Mouse (Mus musculus): ENCODE results near the gene Trim47. TPM values are rescaled to one million over a fixed set of nuclear protein-coding genes. Genes with fewer than 3 reads are reported as not detected.

Gene Trim47
- polyA plus RNA-seq, 1 experiment from 2014 or later: 76.1 TPM

DNA sequence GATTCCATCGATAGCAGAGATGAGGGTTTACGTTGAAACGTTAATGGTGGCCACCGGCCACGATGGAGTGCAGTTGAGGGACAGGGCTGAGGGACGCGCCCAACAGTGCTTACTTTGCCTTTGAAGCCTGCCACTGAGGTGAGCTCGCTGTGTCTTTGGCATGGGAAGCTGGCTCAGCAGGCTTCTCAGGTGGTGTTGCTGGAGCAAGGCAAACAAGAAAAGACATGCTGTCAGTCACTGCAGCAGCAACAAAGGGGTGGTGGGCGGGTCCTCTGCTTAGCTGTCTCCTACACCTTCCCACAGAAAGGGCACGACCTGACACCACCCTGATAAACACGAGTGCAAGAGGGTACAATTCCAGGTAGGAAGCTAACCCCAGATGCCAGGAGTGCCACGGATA lies 34.3 kb upstream of the Trim47 start:
- POLR2A ChIA-PET: interaction anchor here (0.8 to 1.7 kb wide), 2 partner anchors 9 to 36 kb away, joined by 3 to 5 read pairs; no protein-coding TSS in a partner anchor
- TF ChIP-seq CTCF (IDR thresholded peaks at IDR 0.05): no peak
- ATAC-seq (no peak), DNase-seq (ENCODE audit: low read depth, low spot score) (no peak)
- in situ Hi-C loops (cut with MboI; ENCODE audit: low pct_unique_long_range_greater_than_20kb): no loop called here
- CTCF ChIA-PET: interaction anchor here (1.7 kb wide), 1 partner anchor 22 kb away, joined by 6 read pairs; the partner anchor contains the start of gene Mrpl38
- no peaks in the 10 kb centered on the region for H3K27me3 ChIP-seq

DNA sequence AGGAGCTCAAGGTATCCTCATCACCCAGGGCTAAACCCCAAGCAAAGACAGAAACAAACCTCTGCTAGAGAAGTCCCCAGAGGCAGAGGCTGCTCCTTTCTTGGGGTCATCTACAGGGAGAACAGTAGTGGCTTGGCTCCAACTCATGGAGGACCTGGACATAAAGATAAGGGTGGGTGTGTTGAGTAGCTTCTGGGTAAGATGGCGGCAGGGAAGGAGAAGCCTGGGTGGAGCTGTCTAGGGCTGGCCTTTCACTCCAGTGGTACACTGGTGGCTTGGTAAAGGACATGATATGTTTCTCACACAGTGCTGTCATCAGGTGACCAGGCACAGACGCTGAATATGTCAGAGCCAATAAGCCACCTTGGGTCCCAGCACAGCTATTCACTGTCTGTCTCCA lies 23.9 kb upstream of the Trim47 start:
- in situ Hi-C loops (cut with MboI; ENCODE audit: low pct_unique_long_range_greater_than_20kb): no loop called here
- CTCF ChIA-PET: interaction anchor here (1.0 kb wide), 1 partner anchor 11 kb away, joined by 3 read pairs; no protein-coding TSS in a partner anchor
- DNase-seq (ENCODE audit: low read depth, low spot score) (no peak), ATAC-seq (no peak)
- no peak for TF ChIP-seq CTCF (IDR thresholded peaks at IDR 0.05)
- POLR2A ChIA-PET: interaction anchor here (0.7 kb wide), 1 partner anchor 17 kb away, joined by 3 read pairs; no protein-coding TSS in a partner anchor
- H3K27me3 ChIP-seq: no peaks in the 10 kb centered on the region

DNA sequence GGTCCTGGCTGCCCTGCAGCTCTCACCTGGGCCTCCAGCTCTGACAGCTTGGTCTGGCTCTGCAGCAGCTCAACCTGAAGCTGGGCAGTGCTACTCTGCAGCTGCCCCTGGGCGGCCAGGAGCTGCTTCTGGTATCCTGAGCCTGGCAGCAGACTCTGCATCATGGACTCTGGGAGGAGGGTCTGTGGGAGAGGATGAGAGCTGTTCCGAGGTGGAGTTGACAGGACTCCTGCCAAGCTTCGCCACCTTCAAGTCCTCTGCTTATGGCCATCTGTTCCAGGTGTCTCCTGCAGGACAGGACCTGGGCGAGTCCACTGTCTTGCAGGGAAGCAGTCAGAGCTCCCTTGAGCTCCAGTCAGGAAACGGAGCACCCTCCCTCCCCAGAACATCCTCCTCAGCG lies 22.3 kb upstream of the Trim47 start:
- no peaks in the 10 kb centered on the region for H3K27me3 ChIP-seq
- CTCF ChIA-PET: interaction anchor here (1.0 to 1.6 kb wide), 3 partner anchors 10 to 13 kb away, joined by 3 to 6 read pairs (median 4); partner anchors contain the start of gene Mrpl38
- POLR2A ChIA-PET: interaction anchor here (2.9 kb wide), 1 partner anchor 18 kb away, joined by 12 read pairs; the partner anchor contains the start of gene Fbf1
- ATAC-seq (no peak), DNase-seq (ENCODE audit: low read depth, low spot score) (no peak)
- in situ Hi-C loops (cut with MboI; ENCODE audit: low pct_unique_long_range_greater_than_20kb): loop anchor here (5.0 kb wide), 1 partner anchor 68 kb away; no protein-coding TSS in a partner anchor
- no peak for TF ChIP-seq CTCF (IDR thresholded peaks at IDR 0.05)

DNA sequence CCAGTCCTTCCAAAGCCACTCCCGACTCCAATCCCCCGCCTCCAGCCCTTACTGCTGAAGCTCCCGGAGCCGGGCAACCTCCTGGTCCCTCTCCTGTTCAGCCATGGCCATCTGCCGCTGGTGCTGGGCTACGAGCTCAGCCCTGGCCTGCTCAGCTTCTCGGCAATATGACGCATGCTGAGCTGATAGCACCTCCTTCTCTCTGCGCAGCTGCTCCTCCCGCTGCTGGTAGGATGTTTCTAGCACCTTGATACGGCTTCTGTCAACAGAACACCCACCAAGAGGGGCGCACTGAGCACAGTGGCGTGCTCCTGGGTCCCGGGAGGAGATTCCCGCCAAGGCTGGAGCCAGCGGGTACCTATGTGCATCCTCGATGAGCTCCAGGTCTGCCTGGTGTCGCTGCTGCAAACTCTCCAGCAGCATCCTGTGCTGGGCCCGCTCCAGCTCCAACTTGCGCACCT lies 21.8 kb upstream of the Trim47 start:
- TF ChIP-seq CTCF (IDR thresholded peaks at IDR 0.05): no peak
- ATAC-seq (no peak), DNase-seq (ENCODE audit: low read depth, low spot score) (no peak)
- in situ Hi-C loops (cut with MboI; ENCODE audit: low pct_unique_long_range_greater_than_20kb): loop anchor here (5.0 kb wide), 1 partner anchor 69 kb away; no protein-coding TSS in a partner anchor
- POLR2A ChIA-PET: interaction anchor here (0.6 to 2.9 kb wide), 2 partner anchors 18 to 340 kb away, joined by 3 to 12 read pairs; partner anchors contain the start of gene Fbf1
- CTCF ChIA-PET: interaction anchor here (1.0 to 1.6 kb wide), 3 partner anchors 10 to 14 kb away, joined by 3 to 6 read pairs (median 4); partner anchors contain the start of gene Mrpl38
- H3K27me3 ChIP-seq: no peaks in the 10 kb centered on the region

DNA sequence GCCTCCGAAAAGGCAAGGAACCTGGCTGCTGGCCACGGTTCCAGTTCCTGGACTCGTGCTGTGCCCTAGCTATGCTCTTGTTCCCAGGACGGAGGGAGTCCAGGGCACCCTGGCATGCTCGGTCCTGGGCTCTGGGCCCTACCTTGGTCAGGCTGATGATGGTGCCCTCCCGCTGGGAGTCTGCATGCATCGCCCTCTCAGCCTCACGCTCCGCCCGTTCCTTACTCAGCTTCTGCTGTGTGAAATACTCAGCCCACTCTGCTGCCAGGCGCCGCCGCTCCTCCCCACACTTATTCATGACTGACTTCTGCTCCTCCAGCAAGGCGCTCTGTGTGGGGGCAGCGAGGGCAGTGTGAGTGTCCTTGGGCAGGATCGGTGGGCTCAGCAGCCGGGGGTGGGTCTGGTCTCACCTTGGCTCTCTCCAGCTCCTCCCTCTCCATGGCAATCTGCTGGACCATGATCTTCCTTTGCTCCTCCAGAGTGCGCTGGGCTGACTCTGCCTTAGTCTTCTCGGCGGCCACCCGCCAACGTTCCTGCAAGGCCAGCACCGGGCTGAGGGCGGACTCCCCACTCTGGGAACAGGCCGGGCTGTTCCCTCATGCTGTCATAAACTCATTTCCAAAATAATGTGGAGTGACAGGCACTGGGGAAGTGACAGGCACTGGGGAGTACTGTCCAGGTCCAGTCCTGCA lies 19.4 kb upstream of the Trim47 start:
- ChIA-PET CTCF (interaction anchor here (1.6 kb wide), 1 partner anchor 8 kb away, joined by 5 read pairs; the partner anchor contains the start of gene Mrpl38), POLR2A (interaction anchor here (0.9 to 2.9 kb wide), 6 partner anchors 11 to 72 kb away, joined by 3 to 12 read pairs (median 4); partner anchors contain the start of genes Fbf1 and Trim65)
- H3K27me3 ChIP-seq: no peaks in the 10 kb centered on the region
- no peak for TF ChIP-seq CTCF (IDR thresholded peaks at IDR 0.05)
- peak; percentile 29 for ATAC-seq
- DNase-seq (ENCODE audit: low read depth, low spot score): peak; percentile 53
- in situ Hi-C loops (cut with MboI; ENCODE audit: low pct_unique_long_range_greater_than_20kb): loop anchor here (5.0 kb wide), 1 partner anchor 71 kb away; no protein-coding TSS in a partner anchor

DNA sequence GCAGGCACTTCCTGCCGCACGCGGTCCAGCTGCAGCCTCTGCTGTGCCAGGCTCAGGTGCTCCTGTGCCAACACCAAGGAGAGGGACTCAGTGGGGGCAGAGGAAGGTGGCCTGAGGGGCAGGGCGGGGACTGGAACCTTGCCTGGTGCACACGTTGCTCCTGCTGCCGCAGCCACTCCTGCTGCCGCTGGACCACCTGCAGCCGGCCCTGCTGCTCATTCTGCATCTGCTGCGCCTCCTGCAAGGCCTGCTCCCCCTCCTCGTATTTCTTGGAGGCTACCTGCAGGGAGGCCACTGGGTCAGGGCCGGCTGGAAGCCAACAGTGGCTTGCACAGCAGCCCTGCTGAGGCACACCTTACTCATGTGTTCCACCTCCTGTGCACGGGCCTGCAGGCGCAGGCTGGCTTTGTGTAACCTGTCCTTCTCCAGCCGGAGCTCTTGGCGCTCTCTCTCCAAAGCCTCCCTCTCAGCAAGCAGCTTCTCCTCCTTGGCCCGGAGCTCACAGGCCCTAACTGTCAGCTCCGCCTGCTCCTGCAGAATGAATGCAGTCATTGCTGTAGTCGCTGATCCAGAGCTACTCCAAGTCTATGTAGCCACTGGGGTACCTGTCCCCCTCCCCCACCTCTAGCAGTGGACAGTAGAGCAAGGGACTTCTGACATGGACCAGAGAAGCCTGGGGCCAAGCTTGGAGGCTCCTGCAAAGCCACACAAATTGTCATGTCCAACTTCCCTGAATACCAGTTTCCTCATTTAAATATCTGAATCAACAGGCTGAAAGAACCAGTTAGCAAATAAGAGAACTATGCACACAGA lies 18.7 kb upstream of the Trim47 start:
- POLR2A ChIA-PET: interaction anchor here (0.9 to 1.6 kb wide), 3 partner anchors 11 to 73 kb away, joined by 3 to 4 read pairs (median 3); partner anchors contain the start of gene Trim65
- DNase-seq (ENCODE audit: low read depth, low spot score): no peak
- in situ Hi-C loops (cut with MboI; ENCODE audit: low pct_unique_long_range_greater_than_20kb): loop anchor here (5.0 kb wide), 1 partner anchor 72 kb away; no protein-coding TSS in a partner anchor
- TF ChIP-seq CTCF (IDR thresholded peaks at IDR 0.05): no peak
- H3K27me3 ChIP-seq: no peaks in the 10 kb centered on the region
- peak; percentile 1 for ATAC-seq
- CTCF ChIA-PET: no interaction called here

DNA sequence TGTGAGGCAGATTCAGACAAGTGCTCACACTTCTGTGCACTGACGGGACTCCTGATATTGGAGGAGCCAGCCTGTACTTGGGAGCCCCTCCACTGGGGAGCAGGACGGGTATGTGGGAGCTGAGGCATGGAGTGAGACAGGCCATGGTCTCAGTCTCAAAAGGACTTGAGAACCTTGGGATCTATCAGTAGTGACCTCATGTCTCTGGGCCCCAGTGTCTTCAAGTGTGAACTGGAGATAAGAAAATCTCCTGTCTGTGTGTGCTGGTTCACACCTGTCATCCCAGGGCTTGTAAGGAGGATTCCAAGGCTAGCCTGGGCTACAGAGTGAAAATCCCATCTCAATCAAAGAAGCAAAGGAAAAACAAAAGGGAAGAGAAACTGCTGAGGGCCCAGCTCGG lies 16.5 kb upstream of the Trim47 start:
- POLR2A ChIA-PET: no interaction called here
- in situ Hi-C loops (cut with MboI; ENCODE audit: low pct_unique_long_range_greater_than_20kb): no loop called here
- DNase-seq (ENCODE audit: low read depth, low spot score): no peak

DNA sequence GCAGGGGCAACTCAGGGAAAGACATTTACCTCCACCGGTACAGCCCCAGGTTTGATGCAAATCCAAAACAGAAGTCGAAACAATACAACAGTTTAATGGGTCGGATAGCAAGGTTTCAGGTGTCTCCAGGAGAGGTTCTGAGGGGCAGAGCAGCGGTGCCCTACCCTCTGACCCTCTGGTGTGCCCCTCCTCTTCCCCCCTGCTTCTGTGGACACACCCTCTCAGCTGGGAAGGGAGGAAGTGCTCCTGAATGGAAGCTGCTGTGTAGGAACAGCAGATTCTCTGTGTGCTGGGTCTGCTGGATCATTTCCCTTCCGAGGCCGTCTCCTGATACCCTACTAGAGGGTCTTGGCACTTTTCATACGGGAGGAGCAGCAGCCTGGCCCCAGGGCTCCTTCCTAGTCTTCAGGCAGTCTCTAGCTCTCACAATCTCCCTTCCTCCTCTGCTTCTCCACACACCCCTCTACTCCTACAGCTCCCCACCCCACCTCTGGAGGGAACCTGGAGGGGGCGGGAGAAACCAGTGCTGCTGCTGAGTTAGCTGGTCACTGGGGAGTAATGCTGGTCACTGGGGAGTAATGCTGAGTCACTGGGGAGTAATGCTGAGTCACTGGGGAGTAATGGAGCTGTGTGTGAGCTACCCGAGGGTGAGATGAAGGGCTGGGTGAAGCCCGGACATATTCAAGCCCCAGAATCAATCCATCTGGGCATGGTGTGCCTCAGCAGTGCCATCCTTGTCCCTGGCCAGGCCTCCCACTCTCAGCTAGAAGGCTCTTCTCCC lies 15.4 kb upstream of the Trim47 start:
- DNase-seq (ENCODE audit: low read depth, low spot score) (no peak), ATAC-seq (no peak)
- TF ChIP-seq CTCF (IDR thresholded peaks at IDR 0.05): no peak
- ChIA-PET CTCF (interaction anchor here (1.2 to 1.4 kb wide), 3 partner anchors 13 to 78 kb away, joined by 3 to 4 read pairs (median 4); no protein-coding TSS in a partner anchor), POLR2A (interaction anchor here (1.2 kb wide), 1 partner anchor 26 kb away, joined by 4 read pairs; no protein-coding TSS in a partner anchor)
- in situ Hi-C loops (cut with MboI; ENCODE audit: low pct_unique_long_range_greater_than_20kb): no loop called here
- H3K27me3 ChIP-seq: no peaks in the 10 kb centered on the region

More for the DNA sequence above, 16.5 kb upstream of the Trim47 start:
- no peak for ATAC-seq
- H3K27me3 ChIP-seq: no peaks in the 10 kb centered on the region
- TF ChIP-seq CTCF (IDR thresholded peaks at IDR 0.05): no peak
- CTCF ChIA-PET: interaction anchor here (1.4 kb wide), 1 partner anchor 72 kb away, joined by 3 read pairs; no protein-coding TSS in a partner anchor

DNA sequence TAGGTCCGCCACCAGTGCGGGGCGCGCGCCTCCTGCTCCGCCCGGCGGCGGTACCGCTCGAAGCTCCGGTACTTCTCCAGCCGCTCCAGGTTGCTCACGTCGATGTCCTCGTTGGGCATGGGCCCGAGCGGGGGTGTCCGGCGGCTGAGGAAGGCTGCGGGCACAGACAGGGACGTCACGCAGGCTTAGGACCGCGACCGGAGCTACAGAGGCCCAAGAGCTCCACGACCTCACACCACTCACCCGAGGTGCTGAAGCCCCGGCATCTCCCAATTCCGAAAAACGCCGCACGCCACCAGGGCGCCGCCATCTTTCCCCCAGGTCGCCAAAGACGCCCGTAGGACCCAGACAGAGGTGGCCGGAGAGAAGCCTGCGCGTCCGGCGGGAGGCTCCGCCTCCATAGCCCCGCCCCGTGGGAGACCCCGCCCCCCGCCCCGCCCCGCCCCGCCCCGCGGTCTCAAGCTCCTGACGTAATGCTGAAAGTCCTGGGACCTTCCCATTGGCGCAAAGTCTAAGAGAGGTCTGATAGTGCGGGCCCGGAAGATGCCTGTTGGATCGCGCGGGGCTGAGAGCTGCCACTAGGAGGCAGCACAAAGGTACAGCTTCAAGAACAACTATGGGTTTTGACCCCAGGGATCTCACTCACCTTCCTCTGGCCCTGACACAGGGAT lies 11.6 kb upstream of the Trim47 start, which contains the start of gene Mrpl38:
Gene Mrpl38, minus strand, starts transcription at position 401 of the 671 bp plus-strand sequence.
- DNase-seq (ENCODE audit: low read depth, low spot score): peak; percentile 69
- H3K27me3 ChIP-seq: no peaks in the 10 kb centered on the region
- in situ Hi-C loops (cut with MboI; ENCODE audit: low pct_unique_long_range_greater_than_20kb): no loop called here
- ATAC-seq: peak; percentile 77
- TF ChIP-seq CTCF (IDR thresholded peaks at IDR 0.05): no peak
- ChIA-PET CTCF (interaction anchor here (0.7 to 1.6 kb wide), 15 partner anchors 9 to 92 kb away, joined by 3 to 6 read pairs (median 3); partner anchors contain the start of gene Fbf1), POLR2A (interaction anchor here (0.5 to 0.6 kb wide), 3 partner anchors 33 to 53 kb away, joined by 3 to 4 read pairs (median 3); no protein-coding TSS in a partner anchor)

Data from Patski (cell line).